Mouse (Mus musculus) kidney, postnatal 0 days (tissue): ENCODE data around the gene Hhat. TPM values are rescaled to one million over a fixed set of nuclear protein-coding genes. Genes with fewer than 3 reads are reported as not detected.

Experiments
- ATAC-seq: fragments of 200-750 bp; cut with Nextera tagmentation; replicated peaks from 2 replicates; pipeline ENCODE4 v1.8.0; 2017; ENCODE audit warnings: low read depth, moderate number of reproducible peaks, moderate TSS enrichment, moderate library complexity; ENCODE audit not compliant: low FRiP score
- DNase-seq: peaks from one replicate; pipeline ENCODE4 v3.0.0-alpha.2; 2016; ENCODE audit warnings: low spot score
- H3K27ac ChIP-seq: fragments of 300-500 bp; sonication (generic); 2 replicates; pipeline ENCODE4 v1.5.1; 2014; ENCODE audit warnings: mild to moderate bottlenecking
- H3K27me3 ChIP-seq: fragments of 300-500 bp; sonication (generic); 2 replicates; pipeline ENCODE4 v1.6.1; 2014; ENCODE audit warnings: low read length, mixed read lengths; ENCODE audit not compliant: insufficient read depth
- H3K36me3 ChIP-seq: fragments of 300-500 bp; sonication (generic); 2 replicates; pipeline ENCODE4 v1.6.1; 2014; ENCODE audit warnings: low read length, mixed read lengths; ENCODE audit not compliant: insufficient read depth
- H3K4me1 ChIP-seq: fragments of 300-500 bp; sonication (generic); replicated peaks from 2 replicates; pipeline ENCODE4 v1.6.1; 2014; ENCODE audit warnings: antibody characterized with exemption, low read length, mixed read lengths; ENCODE audit not compliant: insufficient read depth
- H3K4me2 ChIP-seq: fragments of 300-500 bp; sonication (generic); 2 replicates; pipeline ENCODE4 v1.6.1; 2014; ENCODE audit warnings: mild to moderate bottlenecking, low read length, moderate library complexity, mixed read lengths
- H3K4me3 ChIP-seq: fragments of 300-500 bp; sonication (generic); replicated peaks from 2 replicates; pipeline ENCODE4 v1.5.1; 2014; ENCODE audit warnings: low read depth, low read length
- H3K9ac ChIP-seq: fragments of 300-500 bp; sonication (generic); 2 replicates; pipeline ENCODE4 v1.6.1; 2014; ENCODE audit warnings: low read depth, low read length
- H3K9me3 ChIP-seq: fragments of 300-500 bp; sonication (generic); replicated peaks from 2 replicates; pipeline ENCODE4 v1.6.1; 2016; ENCODE audit warnings: low read length, inconsistent platforms, mixed read lengths
- CTCF ChIP-seq: IDR thresholded peaks from 2 replicates; pipeline ENCODE4 v1.5.1; 2016; ENCODE audit warnings: antibody characterized with exemption, low read depth, mild to moderate bottlenecking, moderate library complexity
- WGBS: fragments of 180-500 bp; shearing (Covaris S2); extraction: QIAGEN DNeasy Blood & Tissue Kit; methylation state at CpG from one replicate; pipeline ENCODE4 v1.1.7; 2014; 5-methylcytosine and 5-hydroxymethylcytosine counted together
- polyA plus RNA-seq: library from polyadenylated mRNA; unstranded; fragments of >200 nt; fragmentation: Nextera tagmentation; extraction: Ambion mirVana; gene quantifications from 2 replicates; pipeline ENCODE4 v1.2.1, GENCODE M21; 2015

Hhat gene
- polyA plus RNA-seq, 1 experiment from 2014 or later = 13.5 TPM

DNA sequence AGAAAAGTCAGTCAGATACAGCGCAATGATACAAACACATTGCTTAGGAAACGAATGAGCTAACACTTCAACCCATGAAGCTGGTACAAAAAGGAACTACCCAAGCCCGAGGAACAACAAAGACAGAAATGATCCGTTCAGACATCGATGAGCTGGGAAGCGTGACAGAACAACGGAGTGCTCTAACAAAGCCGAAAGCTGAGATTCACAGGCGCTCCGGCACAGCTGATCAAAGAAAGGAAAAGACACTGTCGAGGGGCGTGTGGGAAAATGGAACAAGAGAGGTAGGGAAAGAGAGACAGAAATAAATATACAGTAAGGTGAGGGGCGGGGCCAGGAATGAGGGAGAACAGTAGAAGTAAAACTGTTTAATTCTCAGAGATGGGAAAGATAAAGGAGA, 15.8 kb downstream of the Hhat start:
- TF ChIP-seq CTCF = no peak
- no peaks in the 10 kb centered on the region for H3K9me3 ChIP-seq
- WGBS = 54% methylated on average over 13 of the region's 13 CpGs
- DNase-seq = no peak
- no peak overlapping the region for H3K9ac ChIP-seq
- H3K4me2 ChIP-seq = peak overlapping the region; percentile 2; the same call in 1 of the 2 replicates
- H3K27ac ChIP-seq = no peak overlapping the region
- H3K27me3 ChIP-seq = no peaks in the 10 kb centered on the region
- H3K36me3 ChIP-seq = no peaks in the 10 kb centered on the region
- H3K4me3 ChIP-seq = no peak overlapping the region
- H3K4me1 ChIP-seq = no peaks in the 10 kb centered on the region; the same call in 1 of the 2 replicates
- ATAC-seq = no peak

DNA sequence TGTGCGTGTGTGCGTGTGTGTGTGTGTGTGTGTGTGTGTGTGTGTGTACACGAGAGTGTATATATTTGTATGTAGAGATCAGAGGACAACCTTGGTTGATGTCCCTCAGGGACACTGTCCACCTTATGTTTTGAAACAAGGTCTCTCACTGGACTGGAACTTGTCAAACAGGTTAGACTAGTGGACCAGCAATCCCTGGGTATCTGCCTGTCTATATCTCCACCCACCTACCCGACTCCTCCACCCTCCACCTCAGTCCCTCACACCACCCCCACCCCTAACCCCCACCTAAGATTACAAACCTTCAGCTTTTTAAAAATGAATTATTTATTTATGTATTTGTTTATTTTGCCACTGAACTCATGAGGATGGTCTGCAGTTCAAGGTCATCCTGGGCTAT, 16.8 kb downstream of the Hhat start:
- TF ChIP-seq CTCF = no peak

DNA sequence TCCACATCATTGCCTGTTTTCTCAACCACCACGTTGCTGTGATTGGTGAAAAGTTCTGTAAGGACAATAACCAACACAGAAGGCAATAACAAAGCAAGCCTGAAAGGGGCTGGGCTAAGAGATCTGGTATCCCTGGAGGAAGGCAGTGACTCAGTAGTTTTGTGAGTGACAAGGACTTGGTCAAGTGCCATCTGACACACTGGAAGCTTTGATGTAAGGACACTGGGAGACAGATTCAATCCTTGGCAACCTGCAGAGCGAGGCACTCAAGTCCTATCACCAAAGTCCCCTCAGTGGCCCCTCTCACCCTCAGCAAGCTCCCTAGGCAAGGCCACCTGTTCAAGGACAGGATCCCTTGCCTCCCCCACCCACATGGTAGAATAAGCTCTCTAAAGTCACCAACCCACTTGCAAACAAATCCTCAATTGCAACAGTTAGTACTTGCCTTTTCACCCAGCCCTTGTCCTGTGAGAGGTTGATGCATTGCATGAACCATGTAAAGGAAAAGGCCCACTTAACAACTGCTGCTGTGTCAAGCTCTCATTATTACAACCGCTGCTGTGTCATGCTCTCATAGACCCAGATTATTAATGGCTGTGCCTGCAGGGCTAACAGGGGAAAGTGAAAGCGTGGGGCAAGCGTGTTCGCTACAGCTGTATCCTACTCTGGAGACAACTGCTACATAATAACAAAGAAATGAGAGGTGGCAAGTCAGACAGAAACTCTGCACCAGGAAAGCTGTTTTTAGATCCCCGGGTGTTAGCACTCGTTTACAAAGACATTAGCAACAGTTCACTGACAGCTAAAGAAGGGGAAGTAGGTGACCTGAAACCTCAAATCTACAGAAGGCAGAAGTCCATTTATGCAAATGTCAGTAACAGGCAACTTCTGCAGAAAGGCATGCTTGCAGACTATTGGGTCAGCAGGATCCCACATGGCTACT, 18.1 kb downstream of the Hhat start:
- ATAC-seq = no peak
- peak overlapping the region; percentile 40 for H3K4me2 ChIP-seq
- H3K4me1 ChIP-seq = no peaks in the 10 kb centered on the region; the same call in 1 of the 2 replicates
- no peak overlapping the region for H3K9ac ChIP-seq
- H3K27me3 ChIP-seq = no peaks in the 10 kb centered on the region
- no peak overlapping the region; the same call in none of the 2 replicates for H3K27ac ChIP-seq
- H3K9me3 ChIP-seq = no peaks in the 10 kb centered on the region
- 0 out of 2 replicates have a peak overlapping the region, but pooled peaks have one; percentile 12 for H3K4me3 ChIP-seq
- WGBS = 18% methylated on average over 8 of the region's 8 CpGs
- no peak for TF ChIP-seq CTCF
- H3K36me3 ChIP-seq = 0 out of 2 replicates have a peak, but pooled peaks cover 4% of the 10 kb centered on the region
- peak; percentile 72 for DNase-seq

More for the DNA sequence above, 16.8 kb downstream of the Hhat start:
- no peak overlapping the region for H3K9ac ChIP-seq
- no peaks in the 10 kb centered on the region for H3K27me3 ChIP-seq
- H3K27ac ChIP-seq = no peak overlapping the region
- H3K4me3 ChIP-seq = no peak overlapping the region
- H3K4me2 ChIP-seq = no peak overlapping the region
- no peaks in the 10 kb centered on the region for H3K9me3 ChIP-seq
- H3K36me3 ChIP-seq = no peaks in the 10 kb centered on the region
- WGBS = 76% methylated on average over 4 of the region's 4 CpGs
- ATAC-seq = no peak
- DNase-seq = no peak
- H3K4me1 ChIP-seq = no peaks in the 10 kb centered on the region; the same call in 1 of the 2 replicates

DNA sequence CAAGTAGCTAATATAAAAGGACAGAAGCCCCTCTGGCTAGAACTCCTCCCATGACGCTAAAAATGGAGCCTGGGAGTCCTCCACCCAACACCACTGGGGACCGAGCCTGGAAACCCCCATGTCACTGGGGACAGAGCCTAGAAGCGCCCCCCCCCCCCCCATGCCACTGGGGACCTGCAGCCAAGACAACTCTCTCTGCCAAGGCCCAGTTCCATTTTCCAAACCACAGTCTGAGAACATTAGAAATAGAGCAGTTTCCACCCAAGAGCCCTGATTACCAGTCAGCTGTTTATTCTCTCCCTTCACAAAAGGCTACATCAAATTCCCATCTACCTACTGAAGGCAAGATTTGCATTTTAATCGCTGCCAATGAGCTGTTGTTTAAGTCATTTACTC, 21.0 kb downstream of the Hhat start:
- Histone ChIP-seq H3K36me3 (0 out of 2 replicates have a peak, but pooled peaks cover 4% of the 10 kb centered on the region), H3K27ac (no peak overlapping the region), H3K9me3 (no peaks in the 10 kb centered on the region), H3K4me3 (no peak overlapping the region), H3K4me1 (no peaks in the 10 kb centered on the region; the same call in 1 of the 2 replicates), H3K9ac (no peak overlapping the region), H3K27me3 (no peaks in the 10 kb centered on the region), H3K4me2 (no peak overlapping the region)
- ATAC-seq (no peak), DNase-seq (no peak)
- WGBS = 75% methylated on average over 4 of the region's 4 CpGs
- no peak for TF ChIP-seq CTCF

DNA sequence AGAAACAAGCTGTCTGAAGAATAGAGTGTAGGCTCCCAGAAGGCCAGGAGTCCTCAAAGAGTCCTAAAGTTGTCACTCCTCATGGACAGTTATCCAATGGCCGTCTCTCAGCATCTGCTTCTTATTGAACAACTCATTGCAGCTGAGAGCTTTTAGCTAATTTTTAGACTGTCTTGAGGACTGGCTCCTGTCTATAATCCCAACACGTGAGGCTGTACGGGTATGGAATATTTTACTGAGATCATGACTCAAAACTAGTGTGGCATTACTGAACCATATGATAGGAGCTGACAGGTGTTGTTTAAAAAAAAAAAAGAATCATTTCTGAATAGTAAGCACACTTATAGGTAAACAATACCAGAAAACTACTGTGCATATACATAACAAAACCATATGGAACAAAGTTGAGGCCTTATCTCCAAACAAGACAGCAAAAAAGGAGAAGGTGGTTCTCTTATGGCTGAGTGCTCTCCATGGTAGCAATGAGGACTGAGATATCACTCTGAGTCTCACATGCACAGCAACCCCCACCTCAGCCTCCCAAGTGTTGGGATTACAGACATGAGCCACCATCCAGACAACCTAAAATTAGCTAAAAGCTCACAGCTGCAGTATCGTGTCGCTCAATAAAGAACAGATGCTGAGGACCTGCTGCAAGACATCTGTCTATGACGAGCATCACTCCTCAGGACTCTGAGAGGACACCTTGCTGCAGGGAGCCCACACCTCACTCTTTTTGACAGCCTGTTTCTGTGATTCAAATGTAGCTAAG, 21.6 kb downstream of the Hhat start:
- Histone ChIP-seq H3K27ac (no peak overlapping the region), H3K4me1 (no peaks in the 10 kb centered on the region; the same call in 1 of the 2 replicates), H3K9ac (no peak overlapping the region), H3K36me3 (0 out of 2 replicates have a peak, but pooled peaks cover 4% of the 10 kb centered on the region), H3K27me3 (no peaks in the 10 kb centered on the region), H3K4me2 (no peak overlapping the region), H3K9me3 (no peaks in the 10 kb centered on the region), H3K4me3 (no peak overlapping the region)
- TF ChIP-seq CTCF = no peak
- DNase-seq (no peak), ATAC-seq (no peak)
- 83% methylated on average over 6 of the region's 6 CpGs for WGBS

DNA sequence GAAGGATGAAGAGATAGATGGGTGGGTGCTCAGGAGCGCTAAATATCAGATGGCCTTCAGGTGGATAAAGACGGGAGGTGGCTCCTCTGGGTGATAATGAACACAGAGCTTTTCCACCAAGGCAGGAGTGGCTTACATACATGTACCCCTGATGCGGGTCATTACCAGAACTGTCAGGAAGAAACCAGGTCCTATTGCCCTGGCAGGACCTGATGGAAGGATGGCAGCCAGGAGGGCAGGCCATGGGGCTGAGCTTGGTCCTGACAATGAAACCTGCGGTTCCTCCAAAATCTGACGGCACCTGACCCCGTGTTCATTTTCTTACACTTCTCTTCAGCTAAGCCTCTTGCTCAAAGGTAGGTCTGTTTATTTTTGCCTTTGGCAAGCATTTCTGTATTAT, 24.8 kb downstream of the Hhat start:
- Histone ChIP-seq H3K4me1 (no peaks in the 10 kb centered on the region), H3K9me3 (no peaks in the 10 kb centered on the region), H3K4me3 (no peak overlapping the region), H3K4me2 (no peak overlapping the region), H3K9ac (no peak overlapping the region), H3K36me3 (0 out of 2 replicates have a peak, but pooled peaks cover 4% of the 10 kb centered on the region), H3K27ac (no peak overlapping the region), H3K27me3 (no peaks in the 10 kb centered on the region)
- no peak for TF ChIP-seq CTCF
- 85% methylated on average over 6 of the region's 6 CpGs for WGBS
- DNase-seq = no peak
- ATAC-seq = no peak
